Mouse (Mus musculus) induced T-regulatory cell, adult 2 months (primary cell): ENCODE measurements at regions not wholly inside any gene's neighbourhood (a gene's known extent, or its start where the extent isn't known, plus 50 kb on each side); places are given as distances from the start of the nearest gene placed in this dataset.
"Not testable (repeated sequence)": the region's sequence is repeated elsewhere in the genome, so short reads cannot be mapped to it uniquely, and the experiment has no call there.

ENCODE experiments used
- DNase-seq: peaks from one replicate; pipeline ENCODE4 v3.0.0-alpha.2; 2012; ENCODE audit warnings: low read depth

GRCm38 (mm10) chr7:87096500-87096899 lies 100.6 kb downstream of the Vmn2r79 start:
- no peak for DNase-seq

GRCm38 (mm10) chr7:87099611-87100010 lies 103.7 kb downstream of the Vmn2r79 start:
- not testable (repeated sequence) for DNase-seq

- not testable (repeated sequence) for DNase-seq
Measured at GRCm38 (mm10) chr7:87100377-87100776, 104.5 kb downstream of the Vmn2r79 start.

- not testable (repeated sequence) for DNase-seq
Measured at GRCm38 (mm10) chr7:87101281-87101680, 105.4 kb downstream of the Vmn2r79 start.

GRCm38 (mm10) chr7:87110312-87110984 lies 114.5 kb downstream of the Vmn2r79 start:
- peak; percentile 9 for DNase-seq

GRCm38 (mm10) chr7:87110985-87111372 lies 115.1 kb downstream of the Vmn2r79 start:
- DNase-seq, result no peak

- DNase-seq, result peak; percentile 8
Measured at GRCm38 (mm10) chr7:87113654-87114053, 117.7 kb downstream of the Vmn2r79 start.

GRCm38 (mm10) chr7:87122516-87122915 lies 123.4 kb upstream of the Nox4 start:
- no peak for DNase-seq

GRCm38 (mm10) chr7:87145896-87146295 lies 100.0 kb upstream of the Nox4 start:
- DNase-seq, result no peak

- no peak for DNase-seq
Measured at GRCm38 (mm10) chr7:87147703-87148102, 98.2 kb upstream of the Nox4 start.

GRCm38 (mm10) chr7:87148681-87149080 lies 97.2 kb upstream of the Nox4 start:
- DNase-seq, result no peak

- DNase-seq, result no peak
Measured at GRCm38 (mm10) chr7:87150991-87151390, 94.9 kb upstream of the Nox4 start.

GRCm38 (mm10) chr7:87186443-87187153 lies 59.3 kb upstream of the Nox4 start:
- DNase-seq, result no peak

- no peak for DNase-seq
Measured at GRCm38 (mm10) chr7:87195647-87196046, 50.2 kb upstream of the Nox4 start.
